Mouse (Mus musculus) B cell, adult 62 days (primary cell): Measurements from ENCODE around the gene Zfp182. TPM values are rescaled to one million over a fixed set of nuclear protein-coding genes. Genes with fewer than 3 reads are reported as not detected.

ENCODE experiments used
- total RNA-seq: library from RNA; stranded (reverse); gene quantifications from 4 replicates; pipeline ENCODE4 v1.2.4, GENCODE M21; 2023

Gene Zfp182
- 23.6 to 26.4 TPM (median 25.3 TPM) in 4 replicates for total RNA-seq

GRCm38 (mm10) chrX:21061866-21062543 lies at the start of gene Zfp182:
TSS of gene Zfp182 (minus strand) at chrX:21062316.

GRCm38 (mm10) chrX:21088983-21089866 lies 27.1 kb upstream of the Zfp182 start, which contains the start of gene Zfp300:
TSS of gene Zfp300 (minus strand) at chrX:21089527.

GRCm38 (mm10) chrX:21068106-21068505 lies 6.0 kb upstream of the Zfp182 start, which contains the start of gene Spaca5:
TSS of gene Spaca5 (plus strand) at chrX:21068406.

Other genes with a start within 250 kb of the Zfp182 start
- not detected in 4 replicates for gene Timp1, start 192.2 kb downstream of the Zfp182 start, total RNA-seq
- 0.16 to 0.24 TPM (median 0.24 TPM) in 3 of 4 replicates, not detected in the other for gene Syn1, start 141.3 kb downstream of the Zfp182 start, total RNA-seq
- 39.5 to 56.4 TPM (median 48.5 TPM) in 4 replicates for gene Cfp, start 130.8 kb downstream of the Zfp182 start, total RNA-seq
- gene Elk1, start 111.7 kb downstream of the Zfp182 start, total RNA-seq: 16.9 to 18.3 TPM (median 17.2 TPM) in 4 replicates
- gene Uxt, start 100.3 kb downstream of the Zfp182 start, total RNA-seq: 37.7 to 52.4 TPM (median 48.5 TPM) in 4 replicates
- not detected in 4 replicates for gene Spaca5, start 6.1 kb upstream of the Zfp182 start, total RNA-seq
- 0.37 to 0.88 TPM (median 0.65 TPM) in 4 replicates for gene Zfp300, start 27.2 kb upstream of the Zfp182 start, total RNA-seq
- not detected in 4 replicates for gene Ssxa1, start 53.5 kb upstream of the Zfp182 start, total RNA-seq
- gene Gm21876, start 113.3 kb upstream of the Zfp182 start, total RNA-seq: not detected in 4 replicates